Mouse (Mus musculus) limb, embryonic 11.5 days (tissue): ENCODE measurements around the gene Cdhr4. TPM values are rescaled to one million over a fixed set of nuclear protein-coding genes. Genes with fewer than 3 reads are reported as not detected.

Experiments used
- ATAC-seq: fragments of 200-750 bp; cut with Nextera tagmentation; 2 replicates; pipeline ENCODE4 v1.8.0; 2017; ENCODE audit warnings: low read depth; ENCODE audit not compliant: insufficient number of reproducible peaks, low FRiP score, low TSS enrichment
- DNase-seq: peaks from one replicate; pipeline ENCODE4 v3.0.0-alpha.2; 2015; ENCODE audit warnings: low spot score
- H3K27ac ChIP-seq: fragments of 300-500 bp; sonication (generic); replicated peaks from 2 replicates; pipeline ENCODE4 v1.5.1; 2014; ENCODE audit warnings: low read depth, mild to moderate bottlenecking, low read length
- H3K27me3 ChIP-seq: fragments of 300-500 bp; sonication (generic); 2 replicates; pipeline ENCODE4 v1.6.1; 2014; ENCODE audit warnings: mild to moderate bottlenecking, low read length, mixed read lengths; ENCODE audit not compliant: control insufficient read depth, insufficient read depth
- H3K36me3 ChIP-seq: fragments of 300-500 bp; sonication (generic); 2 replicates; pipeline ENCODE4 v1.6.1; 2014; ENCODE audit warnings: mild to moderate bottlenecking, low read length, moderate library complexity, mixed read lengths; ENCODE audit not compliant: control insufficient read depth, insufficient read depth
- H3K4me1 ChIP-seq: fragments of 300-500 bp; sonication (generic); 2 replicates; pipeline ENCODE4 v1.6.1; 2014; ENCODE audit warnings: low read length, mixed read lengths; ENCODE audit not compliant: control insufficient read depth, insufficient read depth
- H3K4me2 ChIP-seq: fragments of 300-500 bp; sonication (generic); 2 replicates; pipeline ENCODE4 v1.6.1; 2014; ENCODE audit warnings: low read depth, mild to moderate bottlenecking, moderate library complexity; ENCODE audit not compliant: severe bottlenecking
- H3K4me3 ChIP-seq: fragments of 300-500 bp; sonication (generic); 2 replicates; pipeline ENCODE4 v1.5.1; 2014; ENCODE audit warnings: low read depth, low read length
- H3K9ac ChIP-seq: fragments of 300-500 bp; sonication (generic); 2 replicates; pipeline ENCODE4 v1.6.1; 2014; ENCODE audit warnings: mild to moderate bottlenecking, low read length
- H3K9me3 ChIP-seq: fragments of 300-500 bp; sonication (generic); 2 replicates; pipeline ENCODE4 v1.6.1; 2016; ENCODE audit warnings: low read length; ENCODE audit not compliant: control insufficient read depth
- WGBS: fragments of 180-500 bp; shearing (Covaris S2); extraction: QIAGEN DNeasy Blood & Tissue Kit; methylation state at CpG from one replicate; pipeline ENCODE4 v1.1.7; 2014; 5-methylcytosine and 5-hydroxymethylcytosine counted together
- polyA plus RNA-seq: library from polyadenylated mRNA; unstranded; fragments of >200 nt; fragmentation: Nextera tagmentation; extraction: Ambion mirVana; gene quantifications from 2 replicates; pipeline ENCODE4 v1.2.1, GENCODE M21; 2014

Gene Cdhr4
- polyA plus RNA-seq, 1 experiment from 2014 or later: 16.8 TPM

DNA sequence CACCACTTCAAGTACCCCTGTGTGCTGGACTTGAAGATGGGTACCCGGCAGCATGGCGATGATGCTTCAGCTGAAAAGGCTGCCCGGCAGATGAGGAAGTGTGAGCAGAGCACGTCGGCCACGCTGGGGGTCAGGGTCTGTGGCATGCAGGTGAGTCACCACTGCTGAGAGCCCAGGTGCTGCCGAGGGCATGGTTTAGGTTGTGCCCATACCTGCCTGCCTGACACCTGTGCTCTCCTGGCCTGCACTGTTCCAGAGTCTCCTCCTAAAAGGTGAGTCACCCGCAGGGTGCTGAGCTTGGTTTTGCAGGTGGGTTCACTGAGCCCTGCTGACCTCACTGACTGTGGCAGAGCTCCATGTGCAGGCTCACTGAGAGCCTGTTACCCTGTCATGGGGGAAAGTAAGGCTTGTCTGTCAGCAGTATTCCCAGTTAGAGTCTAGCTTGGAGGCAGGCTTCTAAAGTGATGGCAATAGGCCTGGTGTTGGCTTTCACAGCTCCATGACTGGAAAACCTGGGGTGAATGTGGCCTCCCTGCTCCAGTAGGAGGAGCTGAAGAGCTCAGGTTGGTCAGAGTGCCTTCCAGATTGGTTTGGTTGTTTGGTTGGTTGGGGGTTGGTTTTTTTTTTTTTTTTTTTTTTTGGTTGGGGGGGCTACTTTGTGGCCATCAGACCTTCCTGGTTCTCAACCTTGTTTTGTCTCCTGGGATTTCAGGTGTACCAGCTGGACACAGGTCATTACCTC lies 52.6 kb downstream of the Cdhr4 start:
- 96% methylated on average over 8 of the region's 8 CpGs for WGBS
- no peak overlapping the region for H3K27ac ChIP-seq
- H3K4me2 ChIP-seq: no peak overlapping the region
- H3K4me3 ChIP-seq: no peak overlapping the region
- DNase-seq (no peak), ATAC-seq (no peak)
- no peaks in the 10 kb centered on the region for H3K27me3 ChIP-seq
- H3K9ac ChIP-seq: no peak overlapping the region
- peaks cover 24% of the 10 kb centered on the region for H3K36me3 ChIP-seq
- H3K9me3 ChIP-seq: no peaks in the 10 kb centered on the region
- peaks cover 4% of the 10 kb centered on the region; the same call in 1 of the 2 replicates for H3K4me1 ChIP-seq

DNA sequence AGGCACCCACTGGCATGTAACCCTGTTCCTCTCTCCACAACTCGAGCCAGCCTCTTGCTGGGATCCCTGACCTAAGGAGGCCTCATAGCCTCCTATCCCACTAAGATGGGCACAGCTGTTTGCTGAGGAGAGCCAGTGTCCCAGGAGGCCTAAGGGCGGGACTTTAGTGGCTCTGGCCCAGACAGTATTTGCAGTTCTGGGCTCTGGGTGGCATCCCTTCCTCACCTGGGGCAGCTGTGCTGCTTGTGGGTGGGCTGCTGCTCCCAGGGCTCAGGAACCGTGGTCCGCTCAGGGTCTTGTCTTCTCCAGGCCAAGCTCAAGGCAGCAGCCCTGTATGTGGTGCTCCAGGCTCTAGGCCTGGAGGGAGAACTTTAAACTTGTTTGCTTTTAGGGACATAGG lies 54.3 kb downstream of the Cdhr4 start:
- Histone ChIP-seq H3K27me3 (no peaks in the 10 kb centered on the region), H3K4me1 (peaks cover 4% of the 10 kb centered on the region; the same call in 1 of the 2 replicates), H3K9ac (no peak overlapping the region), H3K9me3 (no peaks in the 10 kb centered on the region), H3K4me2 (no peak overlapping the region), H3K27ac (no peak overlapping the region), H3K36me3 (peaks cover 23% of the 10 kb centered on the region), H3K4me3 (no peak overlapping the region)
- DNase-seq (no peak), ATAC-seq (no peak)
- 94% methylated on average over 4 of the region's 4 CpGs for WGBS

DNA sequence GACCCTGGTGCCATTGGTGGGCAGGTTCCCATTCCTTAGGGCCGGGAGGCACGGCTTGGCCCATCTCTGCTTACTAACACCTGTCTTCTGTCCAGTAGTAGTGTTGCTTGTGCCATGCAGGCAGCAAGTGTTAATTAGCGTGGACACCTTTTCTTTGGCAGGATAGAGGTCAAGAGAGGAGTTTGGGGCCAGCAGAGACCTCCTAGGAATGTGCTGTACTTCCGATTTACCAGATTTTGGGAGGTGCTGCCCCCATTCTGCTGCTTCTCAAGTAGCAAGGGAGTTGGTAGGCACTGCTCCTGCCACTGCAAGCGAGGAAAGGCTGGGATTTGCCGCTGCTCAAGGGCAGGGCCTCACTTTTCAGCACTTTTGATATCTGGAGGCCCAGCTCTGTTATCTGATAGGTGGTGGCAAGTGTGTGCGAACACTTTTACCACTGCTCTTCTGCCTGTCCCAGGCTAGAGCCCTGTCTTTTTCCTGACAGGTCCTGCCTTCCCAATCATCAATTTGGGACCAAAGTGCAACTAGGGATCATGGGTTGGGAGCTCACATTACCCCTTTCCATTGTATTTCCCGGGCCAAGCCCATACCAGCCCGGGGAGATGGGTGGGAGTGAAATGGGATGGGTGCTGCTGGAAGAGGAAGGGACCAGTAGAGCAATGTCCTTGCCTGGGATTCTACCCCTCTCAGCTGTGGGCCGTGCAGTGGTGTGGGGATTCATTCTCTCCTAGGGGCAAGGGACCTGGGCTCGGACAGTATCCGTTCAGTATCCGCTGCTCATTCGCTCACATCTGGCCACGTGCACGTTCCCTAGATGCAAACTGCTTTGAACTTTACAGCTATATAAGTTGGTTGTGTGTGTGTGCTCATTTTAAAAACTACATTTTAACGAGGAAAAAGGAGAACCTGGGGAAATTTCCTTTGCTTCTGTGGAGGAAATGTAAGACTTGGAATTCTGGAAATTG lies 55.6 kb downstream of the Cdhr4 start:
- no peaks in the 10 kb centered on the region for H3K27me3 ChIP-seq
- no peaks in the 10 kb centered on the region for H3K9me3 ChIP-seq
- ATAC-seq (no peak), DNase-seq (no peak)
- H3K27ac ChIP-seq: no peak overlapping the region; the same call in 1 of the 2 replicates
- 48% methylated on average over 17 of the region's 17 CpGs for WGBS
- H3K9ac ChIP-seq: peak overlapping the region; percentile 36; the same call in 1 of the 2 replicates
- H3K36me3 ChIP-seq: peaks cover 25% of the 10 kb centered on the region
- H3K4me3 ChIP-seq: peak overlapping the region; percentile 78
- H3K4me2 ChIP-seq: peak overlapping the region; percentile 88
- H3K4me1 ChIP-seq: peaks cover 4% of the 10 kb centered on the region; the same call in 1 of the 2 replicates

DNA sequence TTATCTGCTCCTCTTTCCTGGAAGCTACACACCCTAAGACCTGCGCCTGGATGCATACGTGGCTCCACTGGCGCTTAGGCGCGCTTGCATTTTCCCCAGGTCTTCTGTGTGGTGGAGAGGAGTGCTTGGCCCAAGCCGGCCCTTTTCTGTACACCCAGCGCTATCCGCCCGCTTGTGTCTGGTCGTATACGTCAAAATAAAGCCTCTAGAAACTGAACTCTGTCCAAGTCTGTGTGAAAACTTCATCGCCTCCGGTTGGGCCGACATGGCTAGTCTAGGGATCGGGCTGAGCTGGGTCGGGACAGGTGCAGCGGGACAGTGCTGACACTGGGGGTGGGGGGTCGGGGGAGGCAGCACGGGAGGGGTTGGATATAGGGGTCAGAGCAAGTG lies 56.3 kb downstream of the Cdhr4 start:
- peak overlapping the region; percentile 88 for H3K4me2 ChIP-seq
- no peaks in the 10 kb centered on the region for H3K27me3 ChIP-seq
- no peak for DNase-seq
- H3K9ac ChIP-seq: peak overlapping the region; percentile 36; the same call in 1 of the 2 replicates
- no peaks in the 10 kb centered on the region for H3K9me3 ChIP-seq
- 1% methylated on average over 19 of the region's 19 CpGs for WGBS
- H3K36me3 ChIP-seq: peaks cover 25% of the 10 kb centered on the region
- ATAC-seq: peak; percentile 24; the same call in 1 of the 2 replicates
- H3K4me3 ChIP-seq: peak overlapping the region; percentile 78
- H3K27ac ChIP-seq: no peak overlapping the region; the same call in 1 of the 2 replicates
- peaks cover 7% of the 10 kb centered on the region; the same call in 1 of the 2 replicates for H3K4me1 ChIP-seq

DNA sequence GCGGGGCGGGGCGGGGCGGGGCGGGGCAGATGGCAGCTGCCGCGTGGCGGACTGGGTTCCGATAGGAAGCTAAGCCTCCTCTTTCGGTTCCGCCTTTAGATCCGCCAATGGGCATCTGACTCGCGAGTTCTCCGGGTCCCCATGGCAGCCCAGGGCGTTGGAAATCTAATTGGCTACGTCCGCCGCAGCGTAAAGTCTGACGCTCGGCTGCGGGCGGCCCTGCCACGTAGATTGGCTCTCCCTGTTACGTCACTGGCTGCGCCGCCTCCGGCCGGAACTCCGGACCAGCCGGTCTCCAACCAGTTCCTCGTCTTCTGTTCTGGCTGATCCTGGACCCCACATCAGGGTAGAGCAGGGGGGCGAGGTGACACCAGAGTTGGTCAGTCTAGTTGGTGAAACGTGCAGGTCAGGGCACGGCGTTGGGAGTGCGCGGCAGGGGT lies 56.7 kb downstream of the Cdhr4 start, which contains the start of gene Gmppb:
TSS of gene Gmppb (plus strand) at position 227 of the 440 bp plus-strand sequence.
- Histone ChIP-seq H3K27ac (peak within 1 kb of the TSS; percentile 26; the same call in 1 of the 2 replicates), H3K27me3 (no peaks in the 10 kb centered on the region), H3K9me3 (no peaks in the 10 kb centered on the region), H3K4me1 (peaks cover 7% of the 10 kb centered on the region; the same call in 1 of the 2 replicates), H3K36me3 (peaks cover 27% of the 10 kb centered on the region), H3K4me3 (peak within 1 kb of the TSS; percentile 78), H3K4me2 (peak within 1 kb of the TSS; percentile 88), H3K9ac (peak within 1 kb of the TSS; percentile 70)
- WGBS: under 1% methylated on average over 30 of the region's 39 CpGs
- ATAC-seq (peak; percentile 91), DNase-seq (peak; percentile 96)

Other genes with a start within 250 kb of the Cdhr4 start
- 179 and 195 TPM in 2 replicates for gene Rbm5, start 221.5 kb upstream of the Cdhr4 start, polyA plus RNA-seq
- 91.1 and 103 TPM in 2 replicates for gene Rbm6, start 119.3 kb upstream of the Cdhr4 start, polyA plus RNA-seq
- 12.4 and 12.6 TPM in 2 replicates for gene Mon1a, start 104.3 kb upstream of the Cdhr4 start, polyA plus RNA-seq
- 0.35 and 0.36 TPM in 2 replicates for gene Mst1r, start 85.6 kb upstream of the Cdhr4 start, polyA plus RNA-seq
- not detected in 2 replicates for gene Actl11, start 64.0 kb upstream of the Cdhr4 start, polyA plus RNA-seq
- gene Camkv, start 56.8 kb upstream of the Cdhr4 start, polyA plus RNA-seq: 4.4 and 4.6 TPM in 2 replicates
- gene Traip, start 42.4 kb upstream of the Cdhr4 start, polyA plus RNA-seq: 40.4 and 41.4 TPM in 2 replicates
- 20.1 and 23.4 TPM in 2 replicates for gene Uba7, start 17.0 kb upstream of the Cdhr4 start, polyA plus RNA-seq
- gene Gm20661, start 9.4 kb upstream of the Cdhr4 start, polyA plus RNA-seq: 7.3 and 7.9 TPM in 2 replicates
- 165 and 174 TPM in 2 replicates for gene Inka1, start 6.6 kb upstream of the Cdhr4 start, polyA plus RNA-seq
- gene Gm20662, start 3.9 kb downstream of the Cdhr4 start, polyA plus RNA-seq: 0.87 and 0.96 TPM in 2 replicates
- 30.5 and 33.0 TPM in 2 replicates for gene Ip6k1, start 10.0 kb downstream of the Cdhr4 start, polyA plus RNA-seq
- 20.6 and 22.0 TPM in 2 replicates for gene Gmppb, start 56.7 kb downstream of the Cdhr4 start, polyA plus RNA-seq
- gene Amigo3, start 60.7 kb downstream of the Cdhr4 start, polyA plus RNA-seq: 1.7 and 1.9 TPM in 2 replicates
- 0.37 and 1.3 TPM in 2 replicates for gene Mst1, start 87.9 kb downstream of the Cdhr4 start, polyA plus RNA-seq
- 26.4 and 29.9 TPM in 2 replicates for gene Rnf123, start 90.8 kb downstream of the Cdhr4 start, polyA plus RNA-seq
- gene Apeh, start 102.1 kb downstream of the Cdhr4 start, polyA plus RNA-seq: 56.3 and 63.4 TPM in 2 replicates
- 1.3 and 1.5 TPM in 2 replicates for gene Bsn, start 197.9 kb downstream of the Cdhr4 start, polyA plus RNA-seq